Mouse (Mus musculus) lung, postnatal 0 days (tissue): Measurements from ENCODE around the gene Gm28053.

Experiments used
- CTCF ChIP-seq: IDR thresholded peaks from 2 replicates; pipeline ENCODE4 v1.5.1; 2016; ENCODE audit warnings: antibody characterized with exemption, mild to moderate bottlenecking
- EP300 ChIP-seq: IDR thresholded peaks from 2 replicates; pipeline ENCODE4 v1.6.1; 2016; ENCODE audit warnings: antibody characterized with exemption, mild to moderate bottlenecking, control low read depth

DNA sequence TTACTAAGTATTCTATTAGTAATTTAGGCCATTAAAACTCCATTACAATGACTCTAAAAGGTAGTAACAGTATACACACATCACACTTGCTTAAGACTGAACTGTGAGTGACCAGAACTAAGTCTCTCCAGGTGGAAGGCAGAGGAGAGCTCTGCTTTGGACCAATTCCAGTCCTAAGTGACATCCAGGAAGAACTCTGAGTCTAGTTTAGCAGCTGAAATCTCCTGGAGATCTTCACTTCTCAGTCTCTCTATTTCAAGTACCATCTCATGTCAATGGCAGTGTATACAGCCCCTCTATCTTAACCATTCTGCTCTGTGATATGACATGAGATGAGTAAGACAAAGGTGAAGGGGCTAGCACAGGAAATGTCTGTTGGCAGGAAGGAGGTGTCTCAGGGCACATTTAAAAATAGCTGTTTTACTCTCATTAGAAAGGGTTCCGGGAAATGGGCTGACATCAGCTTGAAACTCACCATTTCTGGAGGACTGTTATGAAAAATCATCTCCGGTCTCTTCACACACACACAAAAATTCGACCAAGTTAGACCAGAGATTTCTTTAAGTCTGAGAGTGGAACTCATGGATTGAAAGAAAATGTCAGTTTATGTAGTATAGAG is 36.8 kb upstream of the Gm28053 start:
- no peak for TF ChIP-seq CTCF
- TF ChIP-seq EP300: peak; percentile 72
